Mouse (Mus musculus): ENCODE measurements around the gene Cntn4.

The Cntn4 gene

DNA sequence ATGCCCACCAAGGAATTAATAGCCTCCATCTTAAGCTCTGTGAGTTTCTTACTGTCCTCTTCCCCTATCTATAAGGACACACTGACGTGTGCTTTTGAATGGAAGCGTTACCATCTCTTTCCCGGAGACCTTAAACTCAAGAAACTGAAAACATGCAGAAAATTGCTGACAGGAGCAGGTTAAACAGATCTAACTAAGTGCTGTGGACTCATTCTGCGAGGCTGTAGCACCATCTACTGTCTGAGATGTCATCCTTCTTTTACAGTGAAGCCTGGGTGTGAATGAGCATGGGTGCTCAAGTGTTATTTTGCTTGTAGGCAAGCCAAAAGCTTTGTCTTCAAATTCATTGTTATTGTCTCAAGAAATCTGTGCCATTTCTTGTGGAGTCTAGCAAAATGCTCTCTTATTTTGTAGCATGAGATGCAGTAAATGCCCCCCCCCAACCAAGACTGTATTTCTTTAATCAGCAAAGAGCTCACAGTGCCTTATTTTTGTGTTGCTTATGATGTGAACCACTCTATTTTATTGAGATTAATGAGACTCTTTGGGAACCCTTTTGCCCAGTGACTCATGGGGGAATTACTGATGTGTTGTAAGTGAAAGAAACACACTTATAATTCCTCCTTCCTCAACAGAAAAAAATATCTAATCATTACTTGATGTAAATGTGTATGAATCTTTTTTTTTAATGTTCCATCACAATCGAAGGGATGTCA, 968.2 kb downstream of the Cntn4 start:
- in situ Hi-C loops (cut with MboI, MseI): no loop called here

DNA sequence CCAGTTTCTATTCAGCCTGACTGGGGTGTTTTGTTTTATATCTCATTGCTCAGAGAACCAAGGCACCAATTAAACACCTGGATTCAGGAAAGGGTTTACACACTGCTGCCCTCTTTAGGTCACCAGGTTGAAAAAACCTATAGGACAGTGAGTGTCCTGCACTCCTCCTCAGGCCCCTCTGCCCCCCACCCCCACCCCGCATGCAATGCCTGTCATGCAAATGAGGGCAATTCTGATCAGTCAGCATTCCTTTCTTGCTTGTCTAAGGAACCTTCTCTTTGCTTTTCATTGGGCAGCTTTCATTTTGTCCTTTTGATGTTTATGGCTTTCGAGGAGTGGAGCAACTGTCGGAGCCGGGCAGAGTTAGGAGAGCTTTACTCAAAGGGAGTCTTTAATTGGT, 969.5 kb downstream of the Cntn4 start:
- in situ Hi-C loops (cut with MboI, MseI): no loop called here

DNA sequence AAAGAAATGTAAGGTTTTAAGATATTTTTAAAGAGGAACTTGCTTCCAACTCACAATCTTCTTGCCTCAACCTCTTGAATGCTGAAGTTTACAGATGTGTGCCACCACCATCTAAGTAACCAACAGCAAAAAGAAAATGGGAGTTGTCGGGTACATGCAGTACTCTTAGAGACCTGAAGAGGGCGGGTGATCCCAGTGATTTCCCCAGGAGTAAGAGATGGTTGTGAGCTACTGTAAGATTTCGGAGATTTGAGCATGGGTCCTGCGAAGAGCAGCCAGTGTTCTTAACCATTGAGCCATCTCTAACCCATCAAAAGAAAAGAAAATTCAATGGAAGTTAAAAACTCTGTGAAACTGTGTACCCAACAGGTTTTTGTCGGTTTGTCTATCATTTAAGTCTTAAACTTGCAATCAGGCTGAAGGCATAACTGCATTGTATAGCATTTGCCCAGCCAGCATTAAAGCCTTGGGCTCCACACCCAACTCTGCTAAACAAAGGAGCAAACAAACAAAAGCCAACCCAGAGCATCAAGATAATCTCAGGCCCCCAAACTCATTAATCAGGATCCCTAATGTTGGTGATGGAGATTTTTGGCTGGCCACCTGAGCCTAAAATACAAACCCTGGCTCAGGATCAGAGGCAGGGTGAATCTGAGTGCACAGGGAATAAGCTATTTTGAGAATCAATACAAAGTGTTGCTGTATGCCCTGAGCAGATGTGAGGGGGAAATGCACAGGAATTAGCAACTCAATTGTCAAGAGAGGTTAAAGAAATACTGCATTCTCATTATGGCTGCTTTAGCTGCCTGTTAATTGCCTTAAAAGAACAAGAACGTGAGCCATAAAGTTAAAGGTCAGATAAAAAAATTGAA, 986.6 kb downstream of the Cntn4 start:
- in situ Hi-C loops (cut with MboI, MseI): loop anchor here (5.0 kb wide), 1 partner anchor 143 kb away; no protein-coding TSS in a partner anchor

DNA sequence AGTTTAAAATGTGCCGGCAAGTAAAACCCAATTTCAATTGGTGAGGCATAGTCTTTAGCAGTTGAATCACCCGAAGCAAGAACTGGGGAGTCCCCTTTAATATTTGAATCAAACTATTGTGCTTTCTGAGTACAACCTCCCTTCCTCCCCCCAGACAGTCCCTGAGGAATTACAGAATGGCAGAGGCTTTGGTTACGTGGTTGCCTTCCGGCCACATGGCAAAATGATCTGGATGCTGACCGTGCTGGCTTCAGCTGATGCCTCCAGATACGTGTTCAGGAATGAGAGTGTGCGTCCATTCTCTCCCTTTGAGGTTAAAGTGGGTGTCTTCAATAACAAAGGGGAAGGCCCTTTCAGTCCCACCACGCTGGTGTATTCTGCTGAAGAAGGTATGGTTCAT, 998.1 kb downstream of the Cntn4 start:
- in situ Hi-C loops (cut with MboI, MseI): no loop called here

DNA sequence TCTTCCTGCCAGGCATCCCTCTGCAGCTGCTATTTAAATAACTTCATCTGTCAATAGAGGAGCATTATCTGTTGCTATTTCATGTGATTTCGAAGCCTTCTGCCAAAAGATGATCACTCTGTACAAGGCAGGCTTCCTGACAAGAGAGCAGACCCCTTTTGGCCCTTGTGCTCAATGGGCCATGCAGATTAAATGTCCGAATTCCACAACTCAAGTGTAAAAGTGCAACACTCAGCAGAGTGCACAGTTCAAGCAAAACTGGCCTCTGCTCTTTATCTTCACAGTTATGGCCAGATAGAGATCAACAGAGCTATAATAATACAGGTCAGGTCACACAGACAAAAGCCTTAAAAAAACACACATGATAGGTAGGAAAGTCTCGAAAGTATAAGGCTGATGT, 1024.5 kb downstream of the Cntn4 start:
- in situ Hi-C loops (cut with MboI, MseI): no loop called here

DNA sequence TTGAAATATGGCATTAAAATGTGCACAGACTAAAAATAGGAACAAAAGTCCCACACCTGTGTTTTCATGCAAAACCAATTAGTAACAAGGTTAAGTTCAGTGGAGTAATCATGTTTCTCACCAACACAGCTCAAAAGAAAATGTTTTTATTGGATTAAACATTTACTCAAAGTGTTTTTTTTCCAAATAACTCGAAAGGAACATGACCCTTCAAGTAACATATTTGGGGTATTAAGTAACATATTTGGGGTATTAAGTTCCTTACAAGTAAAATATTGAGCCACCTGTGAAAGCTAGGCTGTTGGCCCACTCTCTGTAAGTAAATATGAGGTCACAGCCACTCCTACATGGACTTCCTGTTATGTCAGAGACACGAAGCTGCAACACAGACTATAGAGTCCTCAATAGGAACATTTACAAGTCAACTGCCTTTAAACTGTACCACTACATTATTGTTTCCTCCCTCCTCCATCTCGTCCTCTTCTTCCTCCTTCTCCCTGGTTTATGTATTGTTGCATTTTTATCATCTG, 1028.1 kb downstream of the Cntn4 start:
- in situ Hi-C loops (cut with MboI, MseI): no loop called here

DNA sequence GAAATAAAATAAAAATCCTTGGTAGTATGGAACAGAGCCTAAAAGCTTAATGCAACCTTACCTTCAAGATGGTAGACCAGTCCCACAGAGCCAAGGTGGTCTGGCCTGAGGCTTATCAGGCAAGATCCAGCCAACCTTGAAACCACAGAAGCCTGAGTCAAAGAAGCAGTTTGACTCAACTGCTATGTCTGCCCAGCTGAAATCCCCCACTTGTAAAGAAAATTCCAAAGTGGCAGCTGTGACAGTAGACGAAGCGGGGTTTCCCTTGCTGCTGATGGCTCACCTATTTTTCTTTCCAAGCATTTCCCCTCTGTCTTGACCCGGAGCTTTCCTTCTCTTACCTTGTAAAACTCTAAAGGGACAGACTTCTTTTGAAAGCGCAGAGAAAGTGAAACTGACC, 1048.2 kb downstream of the Cntn4 start:
- in situ Hi-C loops (cut with MboI, MseI): no loop called here

DNA sequence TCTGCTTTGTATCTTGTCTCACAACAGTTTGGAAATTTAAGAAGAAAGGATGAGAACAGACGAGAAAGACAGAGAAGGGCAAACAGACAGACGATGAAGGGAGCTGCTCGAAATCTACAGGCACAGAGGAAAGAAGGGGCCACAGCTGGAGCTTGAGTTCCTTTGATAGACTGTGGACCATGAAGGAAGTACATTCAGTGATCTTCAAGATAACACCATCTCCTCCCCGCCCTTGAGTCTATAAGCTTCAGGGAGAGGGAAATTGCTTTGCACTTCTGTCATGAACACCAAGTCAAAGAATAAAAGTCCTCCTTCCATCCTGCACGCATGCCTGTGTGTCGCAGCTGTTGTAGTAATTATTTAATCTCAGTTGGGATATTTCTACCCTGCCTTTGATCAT, 1048.6 kb downstream of the Cntn4 start:
- in situ Hi-C loops (cut with MboI, MseI): no loop called here

DNA sequence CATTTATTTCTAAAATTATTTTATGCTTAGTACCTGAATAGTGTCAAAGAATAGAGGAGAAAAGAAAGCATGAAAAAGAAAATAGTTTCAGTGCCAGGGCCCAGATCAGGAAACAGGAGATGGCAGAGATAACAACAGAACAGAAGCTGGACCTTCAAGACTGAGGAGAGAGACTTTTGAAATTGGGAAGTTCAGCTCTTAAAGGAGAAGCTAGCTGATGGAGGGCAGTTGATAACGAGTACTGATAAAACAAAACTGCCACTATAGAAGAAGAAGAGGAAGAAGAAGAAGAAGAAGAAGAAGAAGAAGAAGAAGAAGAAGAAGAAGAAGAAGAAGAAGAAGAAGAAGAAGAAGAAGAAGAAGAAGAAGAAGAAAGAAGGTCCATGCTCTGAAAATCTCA, 1050.2 kb downstream of the Cntn4 start:
- in situ Hi-C loops (cut with MboI, MseI): no loop called here

DNA sequence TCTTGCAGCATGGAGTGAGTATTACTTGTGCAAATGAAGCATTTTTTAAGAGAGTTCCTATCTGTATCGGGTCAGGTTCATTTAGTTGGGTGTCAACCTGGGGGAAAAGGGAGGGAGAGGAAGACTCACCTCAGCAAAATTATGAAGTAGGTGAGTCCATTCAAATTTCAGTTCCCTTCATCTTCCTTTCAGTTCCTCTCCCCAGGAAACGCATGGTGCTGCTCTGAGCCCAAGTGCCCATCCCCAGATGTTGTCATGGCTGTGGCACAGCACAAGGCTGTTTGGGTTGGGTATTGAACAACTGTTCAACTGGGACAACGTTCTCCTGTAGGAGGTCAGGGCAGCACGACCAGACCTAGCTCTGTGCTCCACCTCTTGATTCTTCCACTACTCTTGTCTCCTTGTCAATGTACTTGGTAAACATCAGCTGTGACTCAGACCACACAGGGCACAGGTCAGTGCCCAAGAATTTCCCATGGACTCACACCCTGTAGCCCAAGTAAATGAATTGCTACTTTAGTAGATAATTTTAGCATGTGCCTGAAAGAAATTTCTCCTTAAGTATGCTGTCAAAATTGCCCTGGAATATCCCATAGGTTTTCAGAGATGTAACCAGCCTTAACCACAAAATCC, 1052.3 kb downstream of the Cntn4 start:
- in situ Hi-C loops (cut with MboI, MseI): no loop called here

DNA sequence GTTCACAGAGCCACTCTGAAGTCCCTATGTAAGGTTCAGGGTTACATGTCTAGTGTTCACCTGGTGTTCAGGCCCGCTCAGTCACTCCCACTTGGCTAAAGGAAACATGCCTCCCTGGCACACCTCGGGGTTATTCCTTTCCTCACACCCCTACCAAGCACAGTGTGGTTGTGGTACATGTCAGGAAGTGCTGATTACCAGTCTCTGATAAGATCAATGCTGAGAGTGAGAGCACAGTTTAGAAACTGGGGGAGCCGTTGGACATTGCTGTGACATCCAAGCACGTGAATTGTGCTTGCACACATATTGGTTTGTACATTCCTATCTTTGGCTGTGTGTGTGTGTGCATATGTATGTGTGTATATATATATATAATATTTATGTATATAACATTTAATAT, 1055.1 kb downstream of the Cntn4 start:
- in situ Hi-C loops (cut with MboI, MseI): no loop called here

DNA sequence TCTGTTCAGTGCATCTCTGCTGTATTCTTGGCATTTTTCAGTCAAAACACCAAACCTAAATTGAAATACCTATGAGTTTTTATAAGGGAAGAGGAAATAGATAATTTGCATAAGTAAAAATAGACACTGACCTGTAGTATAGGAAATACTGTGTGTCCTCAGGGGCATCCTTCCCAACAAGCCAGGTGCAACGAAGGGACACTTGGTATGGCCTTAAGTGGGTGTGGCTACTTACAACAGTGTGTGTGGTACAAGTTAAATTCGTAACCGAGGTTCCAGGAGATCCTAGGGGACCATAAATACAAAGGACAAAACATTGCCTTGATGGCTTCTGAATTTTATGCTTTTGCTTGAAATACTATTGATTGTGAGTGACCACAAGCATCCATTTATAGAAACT, 1060.8 kb downstream of the Cntn4 start:
- in situ Hi-C loops (cut with MboI, MseI): no loop called here

DNA sequence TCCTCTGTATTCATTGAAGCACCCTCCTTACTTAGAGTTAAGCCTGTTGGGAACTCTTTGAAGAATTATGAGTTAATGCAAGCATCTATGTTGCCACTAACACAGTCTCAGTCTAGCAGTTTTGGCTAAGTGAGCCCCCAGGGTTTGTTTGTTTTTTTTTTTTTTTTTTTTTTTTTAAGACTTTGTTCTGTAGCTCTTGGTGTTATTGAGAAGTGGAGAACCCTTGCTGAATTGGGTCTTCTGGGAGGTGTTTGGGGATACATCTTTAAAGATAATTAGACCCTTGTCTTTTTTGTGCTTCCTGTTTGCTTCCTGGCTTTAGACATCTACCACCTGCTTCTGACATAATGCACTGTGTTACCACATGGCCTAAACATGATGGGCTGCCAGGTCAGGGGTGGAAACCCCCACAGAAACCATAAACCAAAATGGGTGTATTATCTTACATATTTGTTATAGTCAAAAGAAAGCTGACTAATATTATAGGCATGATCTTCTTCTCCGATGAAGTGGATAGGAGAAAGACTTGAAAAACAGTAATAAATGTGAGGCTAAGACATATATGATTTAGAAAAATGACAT, 1062.9 kb downstream of the Cntn4 start:
- in situ Hi-C loops (cut with MboI, MseI): no loop called here

DNA sequence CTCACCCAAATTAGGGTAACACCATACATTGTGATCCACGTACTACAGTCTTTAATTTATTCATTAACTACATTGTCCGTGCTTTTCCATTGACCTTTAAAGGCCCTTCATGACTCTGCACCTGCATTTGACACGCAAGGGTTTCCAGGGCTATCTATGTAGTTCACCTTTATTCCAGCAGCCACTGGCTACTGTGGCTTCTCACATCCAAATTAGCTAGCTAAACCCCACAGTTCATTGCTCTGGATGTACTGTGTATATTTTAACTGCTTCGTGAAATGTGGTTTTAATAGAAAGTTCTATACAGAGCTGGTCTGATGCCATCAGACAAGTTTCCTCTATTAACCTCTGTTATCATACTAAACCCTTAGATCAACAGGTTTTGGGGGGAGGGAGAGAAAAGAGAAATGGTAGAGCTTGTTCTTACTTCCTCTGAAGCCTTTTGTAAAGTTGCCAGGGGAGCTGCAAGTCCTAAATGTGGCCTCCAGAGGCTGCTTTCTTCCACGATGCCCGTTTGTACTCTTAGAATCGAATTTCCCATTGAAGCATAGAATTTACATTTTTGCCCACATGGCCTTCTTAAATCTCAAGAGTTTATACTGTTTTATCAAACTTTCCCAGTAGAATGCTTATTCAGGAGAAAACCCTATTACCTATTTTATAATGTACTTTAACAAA, 1066.2 kb downstream of the Cntn4 start:
- in situ Hi-C loops (cut with MboI, MseI): no loop called here

DNA sequence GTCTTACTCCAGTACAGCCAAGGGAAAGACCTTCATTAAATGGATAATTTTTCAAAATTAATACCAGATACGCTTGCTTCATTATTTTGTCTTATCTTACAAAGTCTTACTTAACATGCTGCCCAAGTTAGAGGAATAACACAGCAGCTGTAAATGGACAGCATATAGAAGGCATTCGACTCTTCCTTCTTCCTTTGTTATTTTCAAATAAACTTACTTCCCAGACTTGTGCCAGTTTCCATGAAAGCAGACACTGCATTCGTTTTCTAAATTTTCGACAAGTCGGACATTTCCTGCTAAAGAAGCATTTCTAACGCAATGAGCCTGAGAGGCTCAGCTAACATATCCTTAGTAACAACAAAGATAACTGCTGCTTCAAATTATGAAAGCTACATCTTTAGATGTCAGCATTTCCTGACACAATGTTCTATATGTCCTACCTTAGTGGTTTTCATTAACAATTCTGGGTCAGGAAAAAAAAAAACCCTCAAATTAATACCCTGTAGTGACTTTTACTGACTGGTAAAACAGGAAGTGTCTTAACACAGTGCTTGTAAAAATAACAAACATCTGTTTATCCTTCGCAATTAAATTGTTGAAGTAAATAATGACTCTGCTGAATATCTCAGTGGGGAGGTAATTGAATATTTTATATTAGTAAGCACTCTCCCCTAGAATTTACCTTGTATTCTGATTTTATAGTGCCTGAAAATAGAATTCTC, 1068.4 kb downstream of the Cntn4 start:
- in situ Hi-C loops (cut with MboI, MseI): no loop called here

DNA sequence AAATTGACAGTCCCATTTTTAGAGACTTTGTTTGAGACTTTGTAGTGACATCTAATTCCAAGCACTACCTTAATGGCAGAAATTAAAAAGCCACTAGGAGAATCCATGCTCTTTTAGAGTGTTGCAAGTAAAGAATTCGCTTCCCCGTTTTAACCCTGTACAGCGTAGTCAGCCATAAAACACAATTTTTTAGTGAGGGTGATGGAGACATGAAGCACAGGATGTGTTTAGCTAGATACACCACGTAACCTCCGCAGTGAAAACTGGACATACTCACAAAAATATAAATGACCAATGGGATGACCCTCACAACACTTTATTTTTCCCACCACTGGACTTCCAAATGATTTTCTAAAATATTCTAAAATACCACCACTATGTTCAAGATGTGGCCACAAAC, 1069.8 kb downstream of the Cntn4 start:
- in situ Hi-C loops (cut with MboI, MseI): no loop called here

DNA sequence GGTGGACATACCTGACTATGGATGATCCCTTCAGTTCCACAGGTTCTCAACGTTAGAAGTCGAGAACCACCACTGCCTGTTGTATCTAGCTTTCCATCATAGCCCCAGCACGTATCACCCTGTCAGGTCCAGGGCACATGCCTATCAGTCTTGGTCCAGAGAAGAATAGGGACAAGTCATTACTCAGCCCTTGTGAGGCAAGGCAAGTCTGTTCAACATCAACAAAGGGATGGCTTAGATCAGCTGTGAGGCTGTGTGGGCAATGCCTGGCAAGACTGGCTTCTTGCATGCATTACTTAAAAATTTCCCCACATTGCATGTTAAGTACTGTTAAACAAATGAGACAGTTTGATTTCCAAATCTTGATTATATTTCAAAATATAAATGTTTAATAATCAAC, 1070.3 kb downstream of the Cntn4 start:
- in situ Hi-C loops (cut with MboI, MseI): no loop called here
